Mouse (Mus musculus): ENCODE results near the gene Gstt1.
"Not testable (repeated sequence)": the region's sequence is repeated elsewhere in the genome, so short reads cannot be mapped to it uniquely, and the experiment has no call there.

Gstt1 gene

GRCm38 (mm10) chr10:75797619-75798175 is 687 bp downstream of the Gstt1 start:
- DNase-seq, result peak; percentile 54

GRCm38 (mm10) chr10:75796731-75797516 is 1.5 kb downstream of the Gstt1 start:
- no peak for DNase-seq

- DNase-seq, result no peak
Observed at GRCm38 (mm10) chr10:75794880-75795279, 3.5 kb downstream of the Gstt1 start.

- DNase-seq, result no peak
Observed at GRCm38 (mm10) chr10:75790773-75791172, 7.6 kb downstream of the Gstt1 start.

GRCm38 (mm10) chr10:75789841-75790240 is 8.5 kb downstream of the Gstt1 start:
- no peak for DNase-seq

GRCm38 (mm10) chr10:75789081-75789735 is 9.2 kb downstream of the Gstt1 start:
- no peak for DNase-seq

- peak; percentile 39 for DNase-seq
Observed at GRCm38 (mm10) chr10:75788277-75788676, 10.1 kb downstream of the Gstt1 start.

- no peak for DNase-seq
Observed at GRCm38 (mm10) chr10:75785442-75785841, 12.9 kb downstream of the Gstt1 start.

GRCm38 (mm10) chr10:75780769-75781578 is 17.4 kb downstream of the Gstt1 start, which contains the start of the genes Gm20441 and Gstt3:
Gene Gm20441, minus strand, starts transcription at chr10:75780954.
Gene Gstt3, minus strand, starts transcription at chr10:75781414.
- DNase-seq, result peak; percentile 10

- DNase-seq, result no peak
Observed at GRCm38 (mm10) chr10:75779206-75780174, 18.9 kb downstream of the Gstt1 start.

GRCm38 (mm10) chr10:75777885-75778284 is 20.5 kb downstream of the Gstt1 start:
- no peak for DNase-seq

GRCm38 (mm10) chr10:75776562-75776961 is 21.8 kb downstream of the Gstt1 start:
- DNase-seq, result no peak

GRCm38 (mm10) chr10:75774587-75774986 is 23.8 kb downstream of the Gstt1 start:
- DNase-seq, result no peak

GRCm38 (mm10) chr10:75774102-75774501 is 24.3 kb downstream of the Gstt1 start:
- DNase-seq, result no peak

- peak; percentile 91 for DNase-seq
Observed at GRCm38 (mm10) chr10:75772795-75773664, 25.4 kb downstream of the Gstt1 start, which contains the start of gene Ddt. Gene Ddt, minus strand, starts transcription at chr10:75773414.

GRCm38 (mm10) chr10:75767756-75768155 is 30.6 kb downstream of the Gstt1 start:
- DNase-seq, result not testable (repeated sequence)

GRCm38 (mm10) chr10:75766856-75767255 is 31.5 kb downstream of the Gstt1 start:
- DNase-seq, result no peak

GRCm38 (mm10) chr10:75764519-75765473 is 33.6 kb downstream of the Gstt1 start:
- DNase-seq, result no peak
